In the genomic region with DNA sequence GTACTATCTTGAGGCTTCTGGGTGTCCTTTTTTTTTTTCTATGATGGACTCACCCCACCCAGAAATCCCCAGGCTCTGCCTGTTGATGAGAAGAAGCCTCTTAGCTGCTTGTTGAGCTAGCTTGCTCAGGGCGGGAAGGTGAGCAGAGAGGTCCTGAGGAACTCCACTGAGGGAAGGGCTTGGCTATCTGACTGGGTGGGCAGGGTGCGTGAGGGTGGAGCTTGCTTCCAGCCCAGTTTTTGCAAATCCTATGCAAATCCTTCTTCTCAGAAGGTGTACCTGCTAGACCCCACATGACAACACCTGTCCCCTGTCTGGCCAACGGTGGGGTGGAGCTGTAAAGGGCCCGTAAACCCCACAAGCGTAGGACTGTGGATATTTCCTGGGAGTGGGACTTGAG, we compare ENCODE assay signal across 8 mouse cellular contexts. TPM values are rescaled to one million over a fixed set of nuclear protein-coding genes. Genes with fewer than 3 reads are reported as not detected.
DNase-seq lines count a peak whose midpoint lies in the region; ATAC-seq and TF ChIP-seq lines count a peak whose summit lies in the region.

Gene Csk (minus strand): TSS at position 349 of the 400 bp plus-strand sequence.

- H3K9ac ChIP-seq in embryonic facial prominence, embryonic 13.5 days: no peak within 1 kb of the TSS
- H3K9ac ChIP-seq in limb, embryonic 14.5 days (ENCODE audit: low read depth, low read length, severe bottlenecking): no peak within 1 kb of the TSS
- no peak within 1 kb of the TSS for H3K9ac ChIP-seq in stomach, embryonic 15.5 days

- TF ChIP-seq POLR2A in limb, embryonic 14.5 days (IDR thresholded peaks at IDR 0.05; ENCODE audit: borderline replicate concordance, extremely low read depth, insufficient read depth, insufficient read length): no peak

- H3K4me2 ChIP-seq in embryonic facial prominence, embryonic 13.5 days: no peak within 1 kb of the TSS
- no peak within 1 kb of the TSS for H3K4me2 ChIP-seq in limb, embryonic 14.5 days (replicated peaks; ENCODE audit: low read depth, low read length, severe bottlenecking)
- H3K4me2 ChIP-seq in stomach, embryonic 15.5 days: no peak within 1 kb of the TSS

- H3K36me3 ChIP-seq in embryonic facial prominence, embryonic 13.5 days: no peaks in the 10 kb centered on the region
- H3K36me3 ChIP-seq in limb, embryonic 14.5 days (ENCODE audit: control insufficient read depth, insufficient read depth, low read length): no peaks in the 10 kb centered on the region
- no peaks in the 10 kb centered on the region for H3K36me3 ChIP-seq in stomach, embryonic 15.5 days

- no peak for ATAC-seq in embryonic facial prominence, embryonic 13.5 days (ENCODE audit: insufficient number of reproducible peaks, insufficient read depth, low FRiP score, low TSS enrichment, low read depth)
- no peak for ATAC-seq in limb, embryonic 14.5 days (ENCODE audit: low FRiP score, low read depth)
- no peak for ATAC-seq in stomach, embryonic 15.5 days (ENCODE audit: insufficient read depth, low FRiP score, low read depth)

- no peaks in the 10 kb centered on the region for H3K9me3 ChIP-seq in embryonic facial prominence, embryonic 13.5 days
- no peaks in the 10 kb centered on the region for H3K9me3 ChIP-seq in limb, embryonic 14.5 days (ENCODE audit: control insufficient read depth, low read length)
- H3K9me3 ChIP-seq in stomach, embryonic 15.5 days: no peaks in the 10 kb centered on the region

- H3K4me3 ChIP-seq in embryonic facial prominence, embryonic 13.5 days: no peak within 1 kb of the TSS
- H3K4me3 ChIP-seq in limb, embryonic 14.5 days (replicated peaks; ENCODE audit: low read length): no peak within 1 kb of the TSS
- H3K4me3 ChIP-seq in stomach, embryonic 15.5 days (replicated peaks): no peak within 1 kb of the TSS

- no peak for DNase-seq in gastrocnemius, postnatal 10 days
- DNase-seq in gastrocnemius, postnatal 25 days: no peak
- DNase-seq in CD4-positive, CD25-positive, alpha-beta regulatory T cell, adult 2 months (ENCODE audit: low read depth, low spot score): peak; percentile 26
- no peak for DNase-seq in heart, postnatal 4 days
- no peak for DNase-seq in limb, embryonic 14.5 days (ENCODE audit: low spot score)
- no peak for DNase-seq in kidney, adult 8-10 months

- peaks cover 25% of the 10 kb centered on the region for H3K27me3 ChIP-seq in embryonic facial prominence, embryonic 13.5 days
- no peaks in the 10 kb centered on the region for H3K27me3 ChIP-seq in limb, embryonic 14.5 days (ENCODE audit: control insufficient read depth, insufficient read depth, low read length)
- H3K27me3 ChIP-seq in stomach, embryonic 15.5 days (replicated peaks): no peaks in the 10 kb centered on the region

- peaks cover 16% of the 10 kb centered on the region for H3K4me1 ChIP-seq in embryonic facial prominence, embryonic 13.5 days
- H3K4me1 ChIP-seq in limb, embryonic 14.5 days (ENCODE audit: control insufficient read depth, insufficient read depth, low read length): peaks cover 15% of the 10 kb centered on the region; the same call in 1 of the 2 replicates
- H3K4me1 ChIP-seq in stomach, embryonic 15.5 days: peaks cover 8% of the 10 kb centered on the region

- 44% methylated on average over 5 of the region's 5 CpGs for WGBS in embryonic facial prominence, embryonic 13.5 days
- 48% methylated on average over 5 of the region's 5 CpGs for WGBS in limb, embryonic 14.5 days
- 61% methylated on average over 5 of the region's 5 CpGs for WGBS in stomach, embryonic 15.5 days

- H3K27ac ChIP-seq in embryonic facial prominence, embryonic 13.5 days: no peak within 1 kb of the TSS
- no peak within 1 kb of the TSS for H3K27ac ChIP-seq in limb, embryonic 14.5 days (replicated peaks; ENCODE audit: low read depth, low read length)
- no peak within 1 kb of the TSS for H3K27ac ChIP-seq in stomach, embryonic 15.5 days

RNA-seq across cellular contexts. Expression of gene Csk, which starts in this region (rescaled TPM):
- total RNA-seq in gastrocnemius, postnatal 10 days (2021): 10 to 100 TPM; 19.3 to 31.7 TPM
- 10 to 100 TPM in 1 of 2 experiments, 1 to 10 TPM in 1; 8.4 to 13.0 TPM for total RNA-seq in gastrocnemius, postnatal 25 days (2021)
- polyA plus RNA-seq in embryonic facial prominence, embryonic 13.5 days (2015; fragmentation: Nextera tagmentation; extraction: Ambion mirVana): 32.4 and 38.0 TPM in 2 replicates
- 10 to 100 TPM; 42.1 to 47.0 TPM for total RNA-seq in heart, postnatal 4 days (2021)
- polyA plus RNA-seq in limb, embryonic 14.5 days (2012; rRNA removed): 88.5 and 91.4 TPM in 2 replicates
- polyA plus RNA-seq in limb, embryonic 14.5 days (2014; fragmentation: Nextera tagmentation; extraction: Ambion mirVana): 28.1 and 29.7 TPM in 2 replicates
- 29.6 and 29.8 TPM in 2 replicates for polyA plus RNA-seq in stomach, embryonic 15.5 days (2015; fragmentation: Nextera tagmentation; extraction: Ambion mirVana)
